Mouse (Mus musculus) liver, postnatal 0 days (tissue): ENCODE measurements around the gene Azi2.

ENCODE experiments used
- CTCF ChIP-seq: sonication (generic); IDR thresholded peaks from 2 replicates; pipeline ENCODE4 v1.5.1; 2016; ENCODE audit warnings: antibody characterized with exemption, low read depth
- EP300 ChIP-seq: IDR thresholded peaks from 2 replicates; pipeline ENCODE4 v1.6.1; 2016; ENCODE audit warnings: antibody characterized with exemption, low read depth, mild to moderate bottlenecking

GRCm38 (mm10) chr9:118070442-118070841 lies 30.1 kb downstream of the Azi2 start:
- TF ChIP-seq CTCF (no peak), EP300 (no peak)
